Mouse (Mus musculus): ENCODE measurements at regions not wholly inside any gene's neighbourhood (a gene's known extent, or its start where the extent isn't known, plus 50 kb on each side); places are given as distances from the start of the nearest gene placed in this dataset.
A peak's percentile ranks its signal among the peaks of the same experiment; 100 is the strongest.

DNA sequence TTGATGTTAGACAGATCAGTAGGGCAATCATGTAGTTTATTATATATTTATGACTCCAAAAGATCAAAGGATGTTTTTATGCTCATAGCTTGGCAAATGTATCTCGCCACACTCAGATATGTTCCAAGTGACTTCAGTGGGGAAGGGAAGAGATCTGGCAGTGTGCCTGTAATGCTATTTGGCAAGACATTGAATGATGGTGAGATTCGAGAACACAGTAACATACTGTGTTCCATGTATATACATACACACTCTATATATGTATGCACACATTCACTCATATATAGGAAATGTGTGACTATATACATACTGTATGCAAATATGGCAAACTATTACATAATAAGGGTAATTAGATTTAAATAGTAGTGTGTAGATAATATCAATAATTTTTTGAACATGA is 577.3 kb upstream of the Arrdc4 start:
- Histone ChIP-seq H3K9me3 (ENCODE audit: control insufficient read depth, low read length) (no peaks in the 10 kb centered on the region), H3K4me2 (ENCODE audit: low read length) (no peak overlapping the region), H3K9ac (replicated peaks; ENCODE audit: low read length) (no peak overlapping the region), H3K4me1 (ENCODE audit: control insufficient read depth, insufficient read depth, low read length) (no peaks in the 10 kb centered on the region), H3K27me3 (ENCODE audit: control insufficient read depth, insufficient read depth, low read length) (no peaks in the 10 kb centered on the region), H3K4me3 (replicated peaks; ENCODE audit: low read depth, low read length) (no peak overlapping the region), H3K36me3 (ENCODE audit: control insufficient read depth, insufficient read depth, low read length) (no peaks in the 10 kb centered on the region), H3K27ac (replicated peaks; ENCODE audit: low read depth, low read length) (no peak overlapping the region)
- no peak for DNase-seq
- ATAC-seq (ENCODE audit: low FRiP score, low TSS enrichment) = no peak
- WGBS = 78% methylated on average over 2 of the region's 2 CpGs

DNA sequence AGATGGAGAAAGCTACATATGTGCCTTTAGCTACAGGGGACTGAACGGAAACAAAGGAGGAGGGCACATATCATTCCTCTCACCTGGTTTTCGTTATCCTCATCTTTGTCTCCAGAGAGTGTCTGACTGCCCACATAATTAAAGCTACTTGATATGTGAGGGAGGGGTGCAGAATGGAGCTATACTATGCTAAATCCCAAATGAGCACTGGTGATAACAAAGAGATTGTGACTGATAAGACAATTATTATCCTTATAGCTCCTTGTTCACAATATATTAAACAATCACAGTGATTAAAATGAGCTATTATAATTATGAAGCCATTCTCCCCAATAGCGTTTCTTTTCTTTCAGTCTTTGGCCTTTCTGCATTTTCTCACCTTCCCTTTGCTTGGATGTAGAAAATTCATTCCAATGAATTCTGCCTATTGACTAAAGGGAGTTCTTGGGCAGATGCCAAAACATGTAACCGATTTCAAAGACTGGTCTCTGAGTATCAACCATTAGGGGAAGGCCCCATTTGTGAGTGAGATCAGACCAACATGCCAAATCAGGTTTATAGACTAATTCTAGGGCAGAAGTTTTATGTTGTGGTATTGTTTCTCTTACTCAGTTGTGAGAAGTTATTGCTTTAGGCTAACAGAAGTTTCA is 528.1 kb upstream of the Arrdc4 start:
- no peak overlapping the region for H3K4me2 ChIP-seq (ENCODE audit: low read length)
- no peaks in the 10 kb centered on the region for H3K27me3 ChIP-seq (ENCODE audit: control insufficient read depth, insufficient read depth, low read length)
- H3K9me3 ChIP-seq (ENCODE audit: control insufficient read depth, low read length) = no peaks in the 10 kb centered on the region
- no peaks in the 10 kb centered on the region for H3K36me3 ChIP-seq (ENCODE audit: control insufficient read depth, insufficient read depth, low read length)
- DNase-seq (peak; percentile 45), ATAC-seq (ENCODE audit: low FRiP score, low TSS enrichment) (no peak)
- no peak overlapping the region for H3K4me3 ChIP-seq (replicated peaks; ENCODE audit: low read depth, low read length)
- H3K9ac ChIP-seq (replicated peaks; ENCODE audit: low read length) = no peak overlapping the region
- H3K27ac ChIP-seq (replicated peaks; ENCODE audit: low read depth, low read length) = peak overlapping the region; percentile 21; the same call in 1 of the 2 replicates
- WGBS = 58% methylated on average over 4 of the region's 4 CpGs
- no peaks in the 10 kb centered on the region for H3K4me1 ChIP-seq (ENCODE audit: control insufficient read depth, insufficient read depth, low read length)

DNA sequence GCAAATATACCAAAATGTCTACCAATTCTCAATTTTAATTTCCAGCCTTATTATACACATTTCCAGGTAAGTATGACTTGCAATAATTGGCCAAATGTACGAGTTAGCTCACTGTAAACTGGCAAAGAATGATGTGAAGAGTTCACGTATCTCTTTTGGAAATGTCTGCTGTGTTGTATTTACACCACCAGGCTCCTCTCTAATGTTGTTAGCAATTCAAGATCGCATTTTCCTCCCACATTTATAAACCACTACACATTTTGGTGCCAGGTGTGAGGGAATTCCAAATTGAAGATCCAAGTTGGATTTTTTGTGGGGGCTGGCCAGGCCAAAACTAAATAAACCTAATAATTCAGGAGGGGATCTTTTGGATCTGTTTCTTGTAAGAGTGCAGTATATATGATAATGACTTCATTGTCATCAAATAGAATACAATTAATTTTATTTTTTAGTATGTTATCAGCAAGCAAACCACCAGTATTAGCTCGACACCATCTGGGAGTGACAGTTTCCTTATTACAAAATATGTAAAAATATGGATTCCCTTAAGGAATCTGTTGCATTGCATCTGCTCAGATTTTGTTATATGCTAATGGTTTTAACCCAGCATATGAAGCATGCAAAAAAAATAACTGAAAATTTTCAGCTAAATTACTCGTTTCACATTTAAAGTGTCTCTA is 527.5 kb upstream of the Arrdc4 start:
- 66% methylated on average over 5 of the region's 5 CpGs for WGBS
- no peak overlapping the region for H3K9ac ChIP-seq (replicated peaks; ENCODE audit: low read length)
- H3K4me1 ChIP-seq (ENCODE audit: control insufficient read depth, insufficient read depth, low read length) = no peaks in the 10 kb centered on the region
- no peak overlapping the region for H3K4me2 ChIP-seq (ENCODE audit: low read length)
- no peaks in the 10 kb centered on the region for H3K36me3 ChIP-seq (ENCODE audit: control insufficient read depth, insufficient read depth, low read length)
- DNase-seq (peak; percentile 13), ATAC-seq (ENCODE audit: low FRiP score, low TSS enrichment) (no peak)
- H3K9me3 ChIP-seq (ENCODE audit: control insufficient read depth, low read length) = no peaks in the 10 kb centered on the region
- H3K4me3 ChIP-seq (replicated peaks; ENCODE audit: low read depth, low read length) = no peak overlapping the region
- 0 out of 2 replicates have a peak overlapping the region, but pooled peaks have one; percentile 21 for H3K27ac ChIP-seq (replicated peaks; ENCODE audit: low read depth, low read length)
- H3K27me3 ChIP-seq (ENCODE audit: control insufficient read depth, insufficient read depth, low read length) = no peaks in the 10 kb centered on the region

DNA sequence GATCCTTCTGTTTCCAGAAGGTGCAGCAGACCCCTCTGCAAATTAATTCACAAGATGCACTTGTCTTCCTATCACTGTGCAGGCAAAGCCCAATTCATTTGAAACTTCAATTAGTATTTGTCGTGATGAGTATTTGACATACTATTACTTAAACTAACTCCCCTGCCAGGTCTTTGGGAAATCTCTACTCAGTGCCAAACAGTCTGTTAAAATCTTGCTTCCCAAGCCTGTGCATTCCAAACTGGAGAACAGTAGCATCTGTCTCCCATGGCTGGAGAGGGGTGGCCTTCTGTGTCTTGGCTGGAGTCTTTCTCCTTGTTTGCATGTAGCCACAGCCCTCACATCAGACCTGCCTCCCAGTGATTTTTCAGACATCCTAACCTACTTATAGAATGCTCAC is 524.6 kb upstream of the Arrdc4 start:
- ATAC-seq (ENCODE audit: low FRiP score, low TSS enrichment) (no peak), DNase-seq (no peak)
- Histone ChIP-seq H3K4me1 (ENCODE audit: control insufficient read depth, insufficient read depth, low read length) (no peaks in the 10 kb centered on the region), H3K9ac (replicated peaks; ENCODE audit: low read length) (no peak overlapping the region), H3K4me2 (ENCODE audit: low read length) (no peak overlapping the region), H3K9me3 (ENCODE audit: control insufficient read depth, low read length) (no peaks in the 10 kb centered on the region), H3K36me3 (ENCODE audit: control insufficient read depth, insufficient read depth, low read length) (no peaks in the 10 kb centered on the region), H3K27ac (replicated peaks; ENCODE audit: low read depth, low read length) (no peak overlapping the region), H3K4me3 (replicated peaks; ENCODE audit: low read depth, low read length) (no peak overlapping the region), H3K27me3 (ENCODE audit: control insufficient read depth, insufficient read depth, low read length) (no peaks in the 10 kb centered on the region)
- WGBS = 80% methylated on average over 1 of the region's 1 CpGs

DNA sequence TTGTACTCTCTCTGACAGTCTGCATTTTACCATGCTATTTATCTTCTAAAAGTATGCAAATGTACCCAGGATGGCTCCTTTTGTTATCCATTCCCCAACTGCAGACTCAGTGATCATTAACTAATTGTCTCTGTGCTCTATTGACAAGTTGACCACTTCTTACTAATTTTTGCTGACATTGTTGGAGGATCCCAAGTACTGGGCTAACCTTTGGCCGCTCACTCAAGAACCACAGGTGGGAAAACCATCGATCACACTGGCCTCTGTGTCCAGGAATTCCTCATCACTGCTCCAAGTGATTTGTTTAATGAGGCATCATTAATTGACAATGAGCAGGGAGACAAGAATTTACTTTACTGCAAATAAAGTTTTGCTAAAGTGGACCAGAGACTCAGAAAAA is 495.5 kb upstream of the Arrdc4 start:
- H3K4me1 ChIP-seq (ENCODE audit: control insufficient read depth, insufficient read depth, low read length) = no peaks in the 10 kb centered on the region
- ATAC-seq (ENCODE audit: low FRiP score, low TSS enrichment) = no peak
- no peak overlapping the region for H3K27ac ChIP-seq (replicated peaks; ENCODE audit: low read depth, low read length)
- 89% methylated on average over 2 of the region's 2 CpGs for WGBS
- H3K9me3 ChIP-seq (ENCODE audit: control insufficient read depth, low read length) = no peaks in the 10 kb centered on the region
- H3K4me3 ChIP-seq (replicated peaks; ENCODE audit: low read depth, low read length) = no peak overlapping the region
- H3K4me2 ChIP-seq (ENCODE audit: low read length) = no peak overlapping the region
- no peaks in the 10 kb centered on the region for H3K36me3 ChIP-seq (ENCODE audit: control insufficient read depth, insufficient read depth, low read length)
- no peak overlapping the region for H3K9ac ChIP-seq (replicated peaks; ENCODE audit: low read length)
- H3K27me3 ChIP-seq (ENCODE audit: control insufficient read depth, insufficient read depth, low read length) = no peaks in the 10 kb centered on the region
- DNase-seq = no peak

DNA sequence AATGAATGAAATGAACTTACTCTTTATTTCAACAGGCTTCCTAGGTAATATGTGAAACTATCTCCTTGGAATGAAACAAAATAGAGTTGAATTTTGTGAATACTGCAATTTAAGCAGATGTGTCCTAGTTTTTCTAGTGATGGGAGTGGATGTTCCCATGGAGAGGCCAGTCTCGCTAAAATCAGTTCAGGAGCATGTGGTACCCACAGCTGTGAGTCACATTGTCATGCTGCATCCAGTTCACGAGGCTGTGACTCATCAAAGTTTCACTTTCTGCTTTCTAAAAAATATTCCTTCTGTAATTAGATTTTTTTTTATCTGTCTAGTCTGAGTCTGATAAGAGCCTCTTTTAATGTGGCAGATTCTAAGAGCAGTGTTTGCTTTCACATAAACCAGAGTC is 484.3 kb upstream of the Arrdc4 start:
- Histone ChIP-seq H3K4me1 (ENCODE audit: control insufficient read depth, insufficient read depth, low read length) (no peaks in the 10 kb centered on the region), H3K27me3 (ENCODE audit: control insufficient read depth, insufficient read depth, low read length) (no peaks in the 10 kb centered on the region), H3K9me3 (ENCODE audit: control insufficient read depth, low read length) (no peaks in the 10 kb centered on the region), H3K36me3 (ENCODE audit: control insufficient read depth, insufficient read depth, low read length) (no peaks in the 10 kb centered on the region), H3K4me3 (replicated peaks; ENCODE audit: low read depth, low read length) (no peak overlapping the region), H3K27ac (replicated peaks; ENCODE audit: low read depth, low read length) (no peak overlapping the region), H3K4me2 (ENCODE audit: low read length) (no peak overlapping the region), H3K9ac (replicated peaks; ENCODE audit: low read length) (no peak overlapping the region)
- 80% methylated on average over 2 of the region's 2 CpGs for whole genome bisulfite sequencing
- DNase-seq = no peak
- ATAC-seq (ENCODE audit: low FRiP score, low TSS enrichment) = no peak

DNA sequence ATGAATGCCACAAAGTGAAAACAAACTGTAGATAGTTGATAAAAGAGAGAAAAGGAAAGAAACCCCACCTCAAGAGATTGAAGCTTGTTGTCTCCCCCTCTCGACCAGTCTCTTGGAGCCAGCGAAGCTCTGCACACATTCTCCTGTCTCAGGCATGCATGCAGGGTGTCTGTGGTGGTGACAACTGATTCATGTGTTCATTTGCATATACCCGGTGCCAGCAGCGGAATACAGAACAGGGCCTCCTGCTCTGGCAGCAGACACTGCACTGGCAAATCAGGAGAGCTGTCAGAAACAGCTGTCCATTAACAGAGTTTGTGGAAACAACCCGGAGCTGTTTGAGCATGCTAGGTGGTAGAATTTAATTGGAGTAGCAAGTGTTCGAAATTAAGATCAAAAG is 468.8 kb upstream of the Arrdc4 start:
- Histone ChIP-seq H3K9me3 (ENCODE audit: control insufficient read depth, low read length) (no peaks in the 10 kb centered on the region), H3K27ac (replicated peaks; ENCODE audit: low read depth, low read length) (no peak overlapping the region), H3K36me3 (ENCODE audit: control insufficient read depth, insufficient read depth, low read length) (no peaks in the 10 kb centered on the region), H3K27me3 (ENCODE audit: control insufficient read depth, insufficient read depth, low read length) (no peaks in the 10 kb centered on the region), H3K9ac (replicated peaks; ENCODE audit: low read length) (no peak overlapping the region), H3K4me1 (ENCODE audit: control insufficient read depth, insufficient read depth, low read length) (0 out of 2 replicates have a peak, but pooled peaks cover 3% of the 10 kb centered on the region), H3K4me2 (ENCODE audit: low read length) (no peak overlapping the region), H3K4me3 (replicated peaks; ENCODE audit: low read depth, low read length) (no peak overlapping the region)
- WGBS = 34% methylated on average over 6 of the region's 6 CpGs
- DNase-seq = peak; percentile 68
- peak; percentile 69 for ATAC-seq (ENCODE audit: low FRiP score, low TSS enrichment)
